Mouse (Mus musculus): ENCODE measurements around the gene Ttc7b. TPM values are rescaled to one million over a fixed set of nuclear protein-coding genes. Genes with fewer than 3 reads are reported as not detected.

Ttc7b gene
- polyA plus RNA-seq, 1 experiment from 2014 or later = 7.4 TPM

- no peaks in the 10 kb centered on the region for H3K9me3 ChIP-seq (ENCODE audit: control insufficient read depth, low read length)
- no peak overlapping the region for H3K9ac ChIP-seq (replicated peaks; ENCODE audit: low read depth, low read length)
- WGBS = 96% methylated on average over 5 of the region's 5 CpGs
- H3K27me3 ChIP-seq (replicated peaks; ENCODE audit: control insufficient read depth, insufficient read depth, low read length) = no peaks in the 10 kb centered on the region
- no peaks in the 10 kb centered on the region for H3K4me1 ChIP-seq (replicated peaks; ENCODE audit: control insufficient read depth, insufficient read depth, low read length)
- peaks cover 9% of the 10 kb centered on the region for H3K36me3 ChIP-seq (ENCODE audit: control insufficient read depth, insufficient read depth)
- no peak overlapping the region for H3K4me3 ChIP-seq (replicated peaks; ENCODE audit: low read length)
- ATAC-seq = no peak
- H3K4me2 ChIP-seq (ENCODE audit: low read length) = no peak overlapping the region
- H3K27ac ChIP-seq (ENCODE audit: low read length) = no peak overlapping the region
Observed at GRCm38 (mm10) chr12:100488368-100488767, 32.3 kb downstream of the Ttc7b start.

GRCm38 (mm10) chr12:100486232-100486631 is 34.4 kb downstream of the Ttc7b start:
- Histone ChIP-seq H3K27me3 (replicated peaks; ENCODE audit: control insufficient read depth, insufficient read depth, low read length) (no peaks in the 10 kb centered on the region), H3K4me2 (ENCODE audit: low read length) (no peak overlapping the region), H3K36me3 (ENCODE audit: control insufficient read depth, insufficient read depth) (no peaks in the 10 kb centered on the region), H3K4me1 (replicated peaks; ENCODE audit: control insufficient read depth, insufficient read depth, low read length) (no peaks in the 10 kb centered on the region), H3K9ac (replicated peaks; ENCODE audit: low read depth, low read length) (no peak overlapping the region), H3K9me3 (ENCODE audit: control insufficient read depth, low read length) (no peaks in the 10 kb centered on the region), H3K27ac (ENCODE audit: low read length) (no peak overlapping the region), H3K4me3 (replicated peaks; ENCODE audit: low read length) (no peak overlapping the region)
- ATAC-seq = no peak
- WGBS = 68% methylated on average over 6 of the region's 6 CpGs

DNA sequence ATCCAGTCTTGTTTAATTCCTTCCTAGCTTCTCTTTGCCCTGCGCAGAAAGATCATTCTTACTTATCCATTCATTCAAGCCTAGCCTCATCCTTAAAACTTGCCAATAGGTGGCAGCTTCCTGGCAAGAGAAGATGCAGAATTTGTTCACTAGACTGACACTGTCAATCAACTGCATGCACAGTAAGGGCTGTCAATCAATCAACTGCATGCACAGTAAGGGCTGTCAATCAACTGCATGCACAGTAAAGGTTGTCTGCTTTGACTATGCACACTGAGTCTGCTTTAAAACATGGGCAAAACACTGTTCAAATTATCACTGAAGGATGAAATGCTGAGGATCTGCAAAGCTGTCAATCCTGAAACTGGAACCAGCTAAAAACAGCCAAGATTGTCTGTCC is 37.6 kb downstream of the Ttc7b start:
- Histone ChIP-seq H3K9me3 (ENCODE audit: control insufficient read depth, low read length) (no peaks in the 10 kb centered on the region), H3K4me3 (replicated peaks; ENCODE audit: low read length) (no peak overlapping the region), H3K36me3 (ENCODE audit: control insufficient read depth, insufficient read depth) (no peaks in the 10 kb centered on the region), H3K4me1 (replicated peaks; ENCODE audit: control insufficient read depth, insufficient read depth, low read length) (no peaks in the 10 kb centered on the region), H3K9ac (replicated peaks; ENCODE audit: low read depth, low read length) (no peak overlapping the region), H3K27me3 (replicated peaks; ENCODE audit: control insufficient read depth, insufficient read depth, low read length) (no peaks in the 10 kb centered on the region), H3K27ac (ENCODE audit: low read length) (no peak overlapping the region), H3K4me2 (ENCODE audit: low read length) (no peak overlapping the region)
- WGBS = 82% methylated on average over 1 of the region's 1 CpGs
- ATAC-seq = peak; percentile 57

DNA sequence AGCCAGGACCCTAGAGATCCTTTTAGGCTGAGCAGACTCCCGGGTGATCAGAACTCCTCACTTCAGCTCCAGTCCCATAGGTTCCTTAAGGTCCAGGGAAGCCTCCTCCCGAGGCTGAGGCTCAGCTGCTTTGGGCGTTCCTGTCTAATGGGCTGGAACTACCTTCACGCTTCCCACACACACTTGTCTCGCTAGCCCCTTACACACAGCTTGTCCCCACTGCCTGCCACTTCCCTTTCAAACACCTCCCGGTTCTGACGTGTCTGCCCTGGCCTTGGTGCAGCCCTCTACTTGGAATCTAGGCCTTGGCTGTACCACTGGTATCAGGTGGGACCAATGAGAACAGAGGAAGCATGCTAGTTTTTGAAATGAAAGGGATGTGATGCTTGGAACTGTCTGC is 38.4 kb downstream of the Ttc7b start:
- Histone ChIP-seq H3K4me1 (replicated peaks; ENCODE audit: control insufficient read depth, insufficient read depth, low read length) (no peaks in the 10 kb centered on the region), H3K9ac (replicated peaks; ENCODE audit: low read depth, low read length) (no peak overlapping the region), H3K9me3 (ENCODE audit: control insufficient read depth, low read length) (no peaks in the 10 kb centered on the region), H3K4me2 (ENCODE audit: low read length) (no peak overlapping the region), H3K27me3 (replicated peaks; ENCODE audit: control insufficient read depth, insufficient read depth, low read length) (no peaks in the 10 kb centered on the region), H3K36me3 (ENCODE audit: control insufficient read depth, insufficient read depth) (no peaks in the 10 kb centered on the region), H3K4me3 (replicated peaks; ENCODE audit: low read length) (no peak overlapping the region), H3K27ac (ENCODE audit: low read length) (no peak overlapping the region)
- no peak for ATAC-seq
- 82% methylated on average over 7 of the region's 7 CpGs for WGBS

- Histone ChIP-seq H3K4me1 (replicated peaks; ENCODE audit: control insufficient read depth, insufficient read depth, low read length) (no peaks in the 10 kb centered on the region), H3K36me3 (ENCODE audit: control insufficient read depth, insufficient read depth) (no peaks in the 10 kb centered on the region), H3K9ac (replicated peaks; ENCODE audit: low read depth, low read length) (no peak overlapping the region), H3K27me3 (replicated peaks; ENCODE audit: control insufficient read depth, insufficient read depth, low read length) (no peaks in the 10 kb centered on the region), H3K27ac (ENCODE audit: low read length) (no peak overlapping the region), H3K9me3 (ENCODE audit: control insufficient read depth, low read length) (no peaks in the 10 kb centered on the region), H3K4me2 (ENCODE audit: low read length) (no peak overlapping the region), H3K4me3 (replicated peaks; ENCODE audit: low read length) (no peak overlapping the region)
- peak; percentile 31; the same call in 1 of the 2 replicates for ATAC-seq
- 66% methylated on average over 8 of the region's 8 CpGs for WGBS
Observed at GRCm38 (mm10) chr12:100481443-100482026, 39.1 kb downstream of the Ttc7b start.

- 89% methylated on average over 15 of the region's 15 CpGs for WGBS
- Histone ChIP-seq H3K9ac (replicated peaks; ENCODE audit: low read depth, low read length) (no peak overlapping the region), H3K4me2 (ENCODE audit: low read length) (no peak overlapping the region), H3K36me3 (ENCODE audit: control insufficient read depth, insufficient read depth) (no peaks in the 10 kb centered on the region), H3K4me3 (replicated peaks; ENCODE audit: low read length) (no peak overlapping the region), H3K27me3 (replicated peaks; ENCODE audit: control insufficient read depth, insufficient read depth, low read length) (no peaks in the 10 kb centered on the region), H3K4me1 (replicated peaks; ENCODE audit: control insufficient read depth, insufficient read depth, low read length) (no peaks in the 10 kb centered on the region), H3K27ac (ENCODE audit: low read length) (no peak overlapping the region), H3K9me3 (ENCODE audit: control insufficient read depth, low read length) (no peaks in the 10 kb centered on the region)
- ATAC-seq = no peak
Observed at GRCm38 (mm10) chr12:100480642-100481442, 39.8 kb downstream of the Ttc7b start.

DNA sequence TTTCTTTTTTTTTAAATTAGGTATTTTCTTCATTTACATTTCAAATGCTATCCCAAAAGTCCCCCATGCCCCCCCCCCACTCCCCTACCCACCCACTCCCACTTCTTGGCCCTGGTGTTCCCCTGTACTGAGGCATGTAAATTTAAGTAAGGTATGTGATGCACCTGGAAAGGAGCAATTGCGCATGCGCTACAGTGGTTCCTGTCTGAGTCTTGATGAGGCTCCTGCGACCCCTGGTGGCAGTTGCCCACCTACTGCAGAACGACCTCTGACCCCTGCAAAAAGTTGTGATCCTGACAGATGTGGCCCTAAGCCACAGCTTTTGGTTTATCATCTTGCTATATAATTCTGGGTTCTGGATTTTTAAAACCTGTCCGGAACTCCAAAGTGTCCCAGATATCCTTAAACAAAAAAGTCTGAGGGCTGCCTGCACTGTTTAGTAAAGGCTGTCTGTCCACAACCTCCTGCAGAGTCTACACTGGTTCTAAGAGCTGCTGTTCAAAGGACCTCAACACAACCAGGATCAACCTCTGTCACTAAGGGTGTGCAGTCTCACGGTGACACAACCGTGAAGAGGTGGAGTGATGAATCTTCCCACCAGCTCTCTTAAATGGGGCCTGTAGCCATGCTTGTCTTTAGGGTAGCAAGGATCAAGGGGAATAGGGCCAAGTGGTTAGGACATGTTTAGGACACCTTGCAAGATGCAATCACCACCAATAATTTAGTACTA is 40.6 kb downstream of the Ttc7b start:
- peak; percentile 58 for ATAC-seq
- 30% methylated on average over 7 of the region's 7 CpGs for WGBS
- H3K4me1 ChIP-seq (replicated peaks; ENCODE audit: control insufficient read depth, insufficient read depth, low read length) = no peaks in the 10 kb centered on the region
- no peaks in the 10 kb centered on the region for H3K36me3 ChIP-seq (ENCODE audit: control insufficient read depth, insufficient read depth)
- H3K4me3 ChIP-seq (replicated peaks; ENCODE audit: low read length) = no peak overlapping the region
- H3K4me2 ChIP-seq (ENCODE audit: low read length) = no peak overlapping the region
- H3K9me3 ChIP-seq (ENCODE audit: control insufficient read depth, low read length) = no peaks in the 10 kb centered on the region
- H3K27me3 ChIP-seq (replicated peaks; ENCODE audit: control insufficient read depth, insufficient read depth, low read length) = no peaks in the 10 kb centered on the region
- H3K9ac ChIP-seq (replicated peaks; ENCODE audit: low read depth, low read length) = no peak overlapping the region
- no peak overlapping the region for H3K27ac ChIP-seq (ENCODE audit: low read length)

DNA sequence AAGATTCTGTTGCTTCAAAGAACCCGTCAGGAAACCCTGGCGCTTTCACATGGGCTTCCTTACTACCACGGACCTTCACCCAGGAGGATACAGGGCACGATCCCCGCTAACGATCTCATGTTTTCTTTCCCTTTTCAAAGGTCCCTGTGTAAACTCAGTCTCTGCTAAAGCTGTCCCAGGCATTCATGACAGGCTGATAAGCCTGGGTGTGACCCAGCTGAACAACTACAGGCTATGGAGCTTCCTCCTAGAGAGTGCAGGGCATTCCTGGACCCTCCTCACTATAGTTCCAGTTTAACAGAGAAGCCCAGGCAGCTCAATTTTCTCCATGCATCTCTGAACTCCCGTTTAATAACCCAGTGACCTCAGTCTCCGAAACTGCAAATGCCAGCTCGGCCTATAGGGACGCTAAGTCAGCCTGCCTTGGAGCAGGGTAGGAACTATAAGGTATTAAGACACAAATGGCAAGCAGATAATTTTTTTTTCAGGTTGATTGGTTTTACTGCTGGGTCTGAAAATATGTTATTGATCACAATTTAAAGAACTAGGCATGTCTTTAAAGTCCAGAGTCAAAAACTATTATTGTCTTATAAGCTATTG is 41.3 kb downstream of the Ttc7b start:
- Histone ChIP-seq H3K4me3 (replicated peaks; ENCODE audit: low read length) (no peak overlapping the region), H3K27ac (ENCODE audit: low read length) (no peak overlapping the region), H3K9ac (replicated peaks; ENCODE audit: low read depth, low read length) (no peak overlapping the region), H3K4me2 (ENCODE audit: low read length) (no peak overlapping the region), H3K36me3 (ENCODE audit: control insufficient read depth, insufficient read depth) (no peaks in the 10 kb centered on the region), H3K9me3 (ENCODE audit: control insufficient read depth, low read length) (no peaks in the 10 kb centered on the region), H3K4me1 (replicated peaks; ENCODE audit: control insufficient read depth, insufficient read depth, low read length) (no peaks in the 10 kb centered on the region), H3K27me3 (replicated peaks; ENCODE audit: control insufficient read depth, insufficient read depth, low read length) (no peaks in the 10 kb centered on the region)
- no peak for ATAC-seq
- 65% methylated on average over 10 of the region's 10 CpGs for WGBS

DNA sequence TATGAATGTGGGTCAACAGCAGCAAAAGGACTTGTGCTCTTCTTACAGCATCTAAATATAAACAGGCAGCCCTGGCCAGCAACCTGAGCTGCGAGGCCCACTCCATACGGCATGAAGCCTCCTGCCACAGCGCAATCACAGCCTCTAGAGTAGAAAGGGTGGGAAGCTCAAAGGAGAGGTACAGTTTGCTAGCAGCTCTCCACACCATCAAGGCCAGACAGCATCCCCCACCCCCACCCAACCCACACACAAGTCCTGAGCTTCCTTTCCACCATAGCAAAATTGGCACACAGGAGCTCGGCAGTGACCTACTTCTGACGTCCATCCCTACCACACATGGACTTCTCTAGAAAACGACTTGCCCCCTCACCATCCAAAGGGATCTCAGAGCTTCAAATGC is 42.0 kb downstream of the Ttc7b start:
- 88% methylated on average over 6 of the region's 6 CpGs for WGBS
- H3K27ac ChIP-seq (ENCODE audit: low read length) = no peak overlapping the region
- no peak for ATAC-seq
- H3K9me3 ChIP-seq (ENCODE audit: control insufficient read depth, low read length) = no peaks in the 10 kb centered on the region
- H3K27me3 ChIP-seq (replicated peaks; ENCODE audit: control insufficient read depth, insufficient read depth, low read length) = no peaks in the 10 kb centered on the region
- no peaks in the 10 kb centered on the region for H3K36me3 ChIP-seq (ENCODE audit: control insufficient read depth, insufficient read depth)
- H3K9ac ChIP-seq (replicated peaks; ENCODE audit: low read depth, low read length) = no peak overlapping the region
- no peak overlapping the region for H3K4me3 ChIP-seq (replicated peaks; ENCODE audit: low read length)
- no peak overlapping the region for H3K4me2 ChIP-seq (ENCODE audit: low read length)
- H3K4me1 ChIP-seq (replicated peaks; ENCODE audit: control insufficient read depth, insufficient read depth, low read length) = no peaks in the 10 kb centered on the region
